3 mouse cellular contexts compared by ENCODE assay signal in the genomic region with DNA sequence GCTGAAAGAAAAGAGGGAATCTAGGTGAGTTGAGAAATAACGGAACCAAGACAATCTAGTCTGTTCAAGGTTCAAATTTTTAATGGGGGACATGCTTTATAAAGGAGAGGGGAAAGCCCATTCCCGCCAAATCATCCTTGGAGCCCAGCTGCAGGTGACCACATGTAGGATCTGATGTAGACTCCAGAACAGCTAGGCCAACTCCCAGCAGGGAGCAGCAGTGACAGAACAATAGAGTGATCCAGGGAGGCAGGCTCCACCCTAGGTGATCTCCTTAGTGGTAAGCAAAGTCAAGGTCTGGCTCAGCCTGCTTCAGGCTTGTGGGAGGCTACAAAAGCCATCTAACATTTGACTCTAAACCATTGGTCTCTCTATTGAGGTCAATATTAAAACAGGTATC.
DNase-seq lines count a peak whose midpoint lies in the region.

No protein-coding gene starts in this region.

- DNase-seq in ES-CJ7 (ENCODE audit: low read depth, low spot score): peak; percentile 71
- DNase-seq in R1 (ENCODE audit: low read depth, low spot score): peak; percentile 26
- DNase-seq in ZHBTc4 (ENCODE audit: low read depth, low spot score): peak; percentile 60
